Mouse (Mus musculus): ENCODE results near the gene Ntrk1. TPM values are rescaled to one million over a fixed set of nuclear protein-coding genes. Genes with fewer than 3 reads are reported as not detected.

Ntrk1 gene
- total RNA-seq, 1 experiment from 2014 or later, result 4.3 TPM

- no peak for DNase-seq
Observed at GRCm38 (mm10) chr3:87752567-87752966, 42.4 kb downstream of the Ntrk1 start.

GRCm38 (mm10) chr3:87749977-87750376, 45.0 kb downstream of the Ntrk1 start:
- DNase-seq, result no peak

- peak; percentile 79 for DNase-seq
Observed at GRCm38 (mm10) chr3:87749036-87749435, 45.9 kb downstream of the Ntrk1 start.

GRCm38 (mm10) chr3:87748431-87748830, 46.5 kb downstream of the Ntrk1 start, which contains the start of gene Lrrc71:
Gene Lrrc71, minus strand, starts transcription at chr3:87748625.
- peak; percentile 56 for DNase-seq

- no peak for DNase-seq
Observed at GRCm38 (mm10) chr3:87745036-87745659, 49.8 kb downstream of the Ntrk1 start.

GRCm38 (mm10) chr3:87743927-87744326, 51.0 kb downstream of the Ntrk1 start:
- DNase-seq, result no peak

GRCm38 (mm10) chr3:87742735-87743134, 52.2 kb downstream of the Ntrk1 start:
- DNase-seq, result no peak

GRCm38 (mm10) chr3:87742013-87742412, 52.9 kb downstream of the Ntrk1 start:
- no peak for DNase-seq

GRCm38 (mm10) chr3:87738906-87739305, 56.1 kb downstream of the Ntrk1 start:
- peak; percentile 72 for DNase-seq

GRCm38 (mm10) chr3:87735335-87735734, 59.6 kb downstream of the Ntrk1 start:
- DNase-seq, result no peak

- DNase-seq, result peak; percentile 62
Observed at GRCm38 (mm10) chr3:87733984-87734761, 60.8 kb downstream of the Ntrk1 start.

- peak; percentile 77 for DNase-seq
Observed at GRCm38 (mm10) chr3:87733098-87733497, 61.9 kb downstream of the Ntrk1 start.

- DNase-seq, result no peak
Observed at GRCm38 (mm10) chr3:87728696-87729095, 66.3 kb downstream of the Ntrk1 start.

Other genes starting within 250 kb of the Ntrk1 start
- gene Arhgef11, start 177.6 kb downstream of the Ntrk1 start, total RNA-seq (2021), result 37.8 and 40.1 TPM in 2 replicates
- 0.56 and 0.60 TPM in 2 replicates for gene Lrrc71, start 46.5 kb downstream of the Ntrk1 start, total RNA-seq (2021)
- 0.70 and 2.2 TPM in 2 replicates for gene Insrr, start 1.8 kb upstream of the Ntrk1 start, total RNA-seq (2021)
- 29.1 and 36.7 TPM in 2 replicates for gene Pear1, start 29.1 kb upstream of the Ntrk1 start, total RNA-seq (2021)
- 0.19 and 3.7 TPM in 2 replicates for gene Sh2d2a, start 51.6 kb upstream of the Ntrk1 start, total RNA-seq (2021)
- gene Prcc, start 90.4 kb upstream of the Ntrk1 start, total RNA-seq (2021), result 50.0 and 50.4 TPM in 2 replicates
- gene Hdgf, start 111.2 kb upstream of the Ntrk1 start, total RNA-seq (2021), result 169 and 171 TPM in 2 replicates
- 115 and 119 TPM in 2 replicates for gene Mrpl24, start 124.3 kb upstream of the Ntrk1 start, total RNA-seq (2021)
- gene Isg20l2, start 135.2 kb upstream of the Ntrk1 start, total RNA-seq (2021), result 22.9 and 23.4 TPM in 2 replicates
- gene Rrnad1, start 135.6 kb upstream of the Ntrk1 start, total RNA-seq (2021), result 13.9 and 15.6 TPM in 2 replicates
- gene Crabp2, start 153.5 kb upstream of the Ntrk1 start, total RNA-seq (2021), result not detected in 2 replicates
- 14.5 and 23.0 TPM in 2 replicates for gene Nes, start 175.9 kb upstream of the Ntrk1 start, total RNA-seq (2021)
- gene Bcan, start 205.1 kb upstream of the Ntrk1 start, total RNA-seq (2021), result 28.5 and 31.5 TPM in 2 replicates
- not detected in 2 replicates for gene Hapln2, start 232.4 kb upstream of the Ntrk1 start, total RNA-seq (2021)
- gene Gpatch4, start 247.9 kb upstream of the Ntrk1 start, total RNA-seq (2021), result 15.7 and 22.5 TPM in 2 replicates

Measured in adrenal gland, postnatal 14 days (tissue).